Mouse (Mus musculus) forebrain, postnatal 0 days (tissue): ENCODE data around the gene Golga4. TPM values are rescaled to one million over a fixed set of nuclear protein-coding genes. Genes with fewer than 3 reads are reported as not detected.

Experiments used
- ATAC-seq: fragments of 200-750 bp; cut with Nextera tagmentation; 2 replicates; pipeline ENCODE4 v1.8.0; 2017; ENCODE audit warnings: mild to moderate bottlenecking, moderate library complexity
- DNase-seq: peaks from one replicate; pipeline ENCODE4 v3.0.0-alpha.2; 2015
- H3K27ac ChIP-seq: fragments of 300-500 bp; sonication (generic); 2 replicates; pipeline ENCODE4 v1.5.1; 2014; ENCODE audit warnings: low read depth, mild to moderate bottlenecking, antibody characterized with exemption, low read length, moderate library complexity, mixed read lengths
- H3K27me3 ChIP-seq: fragments of 300-500 bp; sonication (generic); 2 replicates; pipeline ENCODE4 v1.6.1; 2014; ENCODE audit warnings: mild to moderate bottlenecking, low read length, mixed read lengths; ENCODE audit not compliant: insufficient read depth
- H3K36me3 ChIP-seq: fragments of 300-500 bp; sonication (generic); 2 replicates; pipeline ENCODE4 v1.6.1; 2014; ENCODE audit warnings: mild to moderate bottlenecking, moderate library complexity; ENCODE audit not compliant: insufficient read depth
- H3K4me1 ChIP-seq: fragments of 300-500 bp; sonication (generic); 2 replicates; pipeline ENCODE4 v1.6.1; 2014; ENCODE audit warnings: antibody characterized with exemption; ENCODE audit not compliant: insufficient read depth
- H3K4me2 ChIP-seq: fragments of 300-500 bp; sonication (generic); 2 replicates; pipeline ENCODE4 v1.6.1; 2014; ENCODE audit warnings: low read depth, mild to moderate bottlenecking, moderate library complexity
- H3K4me3 ChIP-seq: fragments of 300-500 bp; sonication (generic); 2 replicates; pipeline ENCODE4 v1.5.1; 2014; ENCODE audit warnings: low read depth, low read length, mixed read lengths
- H3K9ac ChIP-seq: fragments of 300-500 bp; sonication (generic); 2 replicates; pipeline ENCODE4 v1.6.1; 2014; ENCODE audit warnings: mild to moderate bottlenecking
- H3K9me3 ChIP-seq: fragments of 300-500 bp; sonication (generic); 2 replicates; pipeline ENCODE4 v1.6.1; 2016; ENCODE audit warnings: low read length
- CTCF ChIP-seq: sonication (generic); IDR thresholded peaks from 2 replicates; pipeline ENCODE4 v1.5.1; 2016; ENCODE audit warnings: antibody characterized with exemption, control low read depth, low read depth
- WGBS: fragments of 180-500 bp; shearing (Covaris S2); extraction: QIAGEN DNeasy Blood & Tissue Kit; methylation state at CpG from one replicate; pipeline ENCODE4 v1.1.7; 2014; 5-methylcytosine and 5-hydroxymethylcytosine counted together
- polyA plus RNA-seq: library from polyadenylated mRNA; unstranded; fragments of >200 nt; fragmentation: Nextera tagmentation; extraction: Ambion mirVana; gene quantifications from 2 replicates; pipeline ENCODE4 v1.2.1, GENCODE M21; 2015
- total RNA-seq: library from RNA; depleted of rRNA; stranded (reverse); fragments of >200 nt; gene quantifications from 2 replicates; pipeline ENCODE4 v1.2.3, GENCODE M21; 2014

Gene Golga4
- total and polyA plus RNA-seq, 2 experiments from 2014 or later, result 23.9 to 51.6 TPM

DNA sequence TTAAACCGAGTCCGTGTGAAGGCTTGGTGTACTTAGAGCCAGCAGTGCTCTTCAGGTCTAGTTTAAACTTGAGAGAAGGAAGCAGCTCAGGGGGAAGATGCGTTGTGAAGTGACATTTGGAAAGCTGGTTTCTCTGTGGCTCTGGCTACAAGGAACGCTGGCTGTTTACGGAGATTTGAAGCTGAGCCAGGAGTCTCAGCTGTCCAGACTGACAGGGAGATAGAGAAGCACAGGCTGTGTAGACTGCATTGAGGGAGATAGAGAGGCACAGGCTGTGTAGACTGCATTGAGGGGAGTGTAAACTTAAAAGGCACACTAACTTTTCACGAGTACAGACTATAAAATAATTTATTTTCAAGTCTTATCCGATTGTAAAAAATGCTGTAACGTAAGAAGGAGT is 13.9 kb downstream of the Golga4 start:
- Histone ChIP-seq H3K27ac (no peak overlapping the region), H3K4me2 (no peak overlapping the region), H3K4me1 (no peaks in the 10 kb centered on the region), H3K36me3 (peaks cover 20% of the 10 kb centered on the region), H3K9me3 (no peaks in the 10 kb centered on the region), H3K9ac (no peak overlapping the region), H3K27me3 (no peaks in the 10 kb centered on the region), H3K4me3 (no peak overlapping the region)
- WGBS, result 60% methylated on average over 8 of the region's 8 CpGs
- ATAC-seq, result no peak
- TF ChIP-seq CTCF, result no peak
- DNase-seq, result peak; percentile 13

DNA sequence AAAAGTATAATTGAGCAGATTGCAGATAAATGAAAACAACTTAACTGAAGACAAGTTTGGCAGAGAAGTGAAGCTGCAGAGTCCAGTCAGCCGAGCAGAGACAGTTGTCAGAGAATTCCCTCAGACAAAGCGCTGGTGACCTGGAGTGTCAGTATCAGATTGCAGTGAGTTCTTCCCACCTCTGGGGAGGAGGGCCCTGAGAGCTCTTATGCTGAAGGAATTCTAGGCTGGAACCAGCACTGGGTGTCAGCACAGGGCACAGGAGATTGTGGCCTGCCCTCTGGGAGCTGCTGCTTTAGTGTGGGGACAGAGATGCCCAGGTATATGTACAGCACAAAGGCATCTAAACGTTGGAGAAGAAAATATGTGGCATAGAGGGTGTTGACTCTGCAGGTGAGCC is 14.8 kb downstream of the Golga4 start:
- Histone ChIP-seq H3K4me1 (no peaks in the 10 kb centered on the region), H3K4me3 (no peak overlapping the region), H3K36me3 (peaks cover 23% of the 10 kb centered on the region), H3K4me2 (no peak overlapping the region), H3K9me3 (no peaks in the 10 kb centered on the region), H3K27ac (no peak overlapping the region), H3K9ac (no peak overlapping the region), H3K27me3 (no peaks in the 10 kb centered on the region)
- TF ChIP-seq CTCF, result no peak
- 35% methylated on average over 3 of the region's 3 CpGs for WGBS
- ATAC-seq, result no peak
- DNase-seq, result no peak

DNA sequence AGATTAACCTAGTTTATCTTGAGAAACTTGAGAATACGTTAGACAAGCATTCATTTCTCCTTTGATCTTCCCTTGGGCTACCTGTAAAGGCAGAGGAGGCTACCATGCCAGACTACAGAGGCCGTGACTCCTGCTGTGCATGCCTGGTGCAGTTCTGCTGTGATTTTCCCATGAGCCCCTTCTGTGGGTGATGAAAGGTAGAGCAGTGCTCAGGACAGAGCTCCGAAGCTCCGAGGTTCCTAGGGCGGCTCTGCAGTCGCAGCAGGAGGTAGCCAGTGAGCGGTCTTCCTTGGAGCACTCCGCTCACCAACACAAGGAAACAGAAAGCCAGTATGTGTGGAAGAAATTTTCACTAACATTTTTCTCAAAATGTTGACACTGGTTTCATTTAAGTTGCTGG is 15.6 kb downstream of the Golga4 start:
- no peak overlapping the region for H3K4me2 ChIP-seq
- TF ChIP-seq CTCF, result no peak
- no peak for ATAC-seq
- no peaks in the 10 kb centered on the region for H3K27me3 ChIP-seq
- 80% methylated on average over 8 of the region's 8 CpGs for WGBS
- no peaks in the 10 kb centered on the region for H3K4me1 ChIP-seq
- H3K4me3 ChIP-seq, result no peak overlapping the region
- H3K36me3 ChIP-seq, result peaks cover 26% of the 10 kb centered on the region
- no peaks in the 10 kb centered on the region for H3K9me3 ChIP-seq
- no peak for DNase-seq
- no peak overlapping the region for H3K9ac ChIP-seq
- H3K27ac ChIP-seq, result no peak overlapping the region

DNA sequence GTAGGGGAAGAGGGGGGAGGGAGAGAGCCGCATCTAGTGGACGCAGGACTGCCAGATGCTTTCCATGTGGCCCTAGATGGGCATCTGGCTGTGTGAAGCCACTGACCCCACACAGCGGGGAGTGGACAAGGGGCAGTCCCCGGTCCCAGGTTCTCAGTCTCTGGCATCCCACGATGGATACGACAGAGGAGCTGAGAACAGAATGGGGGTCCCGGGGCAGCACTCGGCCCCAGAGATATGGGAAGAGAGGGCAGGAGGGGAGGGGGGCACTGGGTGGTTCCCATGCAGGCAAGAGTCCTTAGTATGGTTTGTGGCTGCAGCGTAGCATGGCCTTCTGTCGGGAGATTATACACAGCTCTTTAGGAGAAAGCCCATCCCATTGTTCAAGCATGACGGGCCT is 17.7 kb downstream of the Golga4 start:
- H3K9me3 ChIP-seq, result no peaks in the 10 kb centered on the region
- ATAC-seq (no peak), DNase-seq (no peak)
- H3K4me2 ChIP-seq, result no peak overlapping the region
- no peaks in the 10 kb centered on the region for H3K4me1 ChIP-seq
- TF ChIP-seq CTCF, result no peak
- WGBS, result 95% methylated on average over 11 of the region's 11 CpGs
- peaks cover 42% of the 10 kb centered on the region for H3K36me3 ChIP-seq
- no peak overlapping the region for H3K27ac ChIP-seq
- H3K4me3 ChIP-seq, result no peak overlapping the region
- H3K27me3 ChIP-seq, result no peaks in the 10 kb centered on the region
- H3K9ac ChIP-seq, result no peak overlapping the region

DNA sequence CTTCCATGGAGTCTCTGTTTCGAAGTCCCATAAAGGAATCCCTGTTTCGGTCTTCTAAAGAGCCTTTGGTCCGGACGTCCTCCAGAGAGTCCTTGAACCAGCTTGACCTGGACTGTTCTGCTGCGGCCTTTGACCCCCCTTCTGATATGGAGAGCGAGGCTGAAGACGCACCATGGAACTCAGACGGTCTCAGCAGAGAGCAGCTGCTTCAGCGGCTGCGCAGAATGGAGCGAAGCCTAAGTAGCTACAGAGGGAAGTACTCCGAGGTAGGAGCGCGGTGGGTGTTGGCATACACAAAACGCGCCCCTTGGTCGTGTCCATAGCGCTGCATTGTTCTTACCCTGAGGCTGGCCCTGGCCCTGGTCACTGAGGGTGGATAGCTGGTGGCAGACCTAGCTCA is 21.0 kb downstream of the Golga4 start:
- Histone ChIP-seq H3K9me3 (no peaks in the 10 kb centered on the region), H3K9ac (no peak overlapping the region), H3K27me3 (no peaks in the 10 kb centered on the region), H3K4me3 (no peak overlapping the region), H3K4me2 (no peak overlapping the region), H3K4me1 (no peaks in the 10 kb centered on the region), H3K27ac (no peak overlapping the region), H3K36me3 (peaks cover 66% of the 10 kb centered on the region)
- 93% methylated on average over 18 of the region's 18 CpGs for WGBS
- ATAC-seq, result no peak
- DNase-seq, result no peak
- TF ChIP-seq CTCF, result no peak

DNA sequence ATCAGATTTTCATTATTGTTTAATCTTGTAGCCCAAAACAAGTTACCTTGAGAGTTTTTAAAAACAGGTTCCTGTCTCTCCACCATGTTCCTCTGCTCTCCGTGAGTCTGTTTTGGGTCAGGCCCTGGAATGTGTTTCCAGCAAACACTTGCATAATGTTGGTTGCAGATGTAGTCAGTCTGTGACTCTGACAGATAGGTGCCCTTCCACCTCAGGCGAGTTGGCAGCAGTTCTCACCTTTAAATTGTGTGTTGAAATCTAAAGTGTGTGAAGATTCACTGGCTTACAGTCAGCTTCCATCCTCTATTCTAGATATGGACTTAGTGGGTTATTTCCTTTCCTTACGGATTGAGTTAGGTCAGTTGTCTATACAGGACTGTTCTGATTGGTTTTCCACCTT is 23.7 kb downstream of the Golga4 start:
- WGBS, result 86% methylated on average over 3 of the region's 3 CpGs
- TF ChIP-seq CTCF, result no peak
- H3K36me3 ChIP-seq, result peaks cover 62% of the 10 kb centered on the region

DNA sequence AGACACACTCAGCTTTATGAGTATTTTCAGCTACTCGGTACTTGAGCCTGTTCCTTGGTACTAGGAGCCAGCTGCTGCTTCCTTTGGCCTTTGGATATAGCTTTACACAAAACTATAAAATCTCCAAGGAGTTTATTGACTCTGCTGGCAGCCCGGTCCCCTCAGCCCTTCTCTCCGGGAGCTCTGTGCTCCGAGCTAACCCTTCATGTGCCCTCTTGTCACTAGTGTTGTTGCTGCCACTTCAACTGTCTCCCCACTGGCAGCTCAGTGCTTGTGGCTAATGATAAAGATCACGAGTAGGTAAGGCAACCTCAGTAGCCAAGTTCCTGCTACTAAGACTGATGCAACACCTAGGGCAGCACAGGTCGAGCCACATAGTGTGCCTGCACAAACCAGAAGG is 24.6 kb downstream of the Golga4 start:
- no peak for TF ChIP-seq CTCF
- Histone ChIP-seq H3K36me3 (peaks cover 59% of the 10 kb centered on the region), H3K9ac (no peak overlapping the region), H3K27ac (no peak overlapping the region), H3K4me1 (no peaks in the 10 kb centered on the region), H3K4me2 (no peak overlapping the region), H3K9me3 (no peaks in the 10 kb centered on the region), H3K4me3 (no peak overlapping the region), H3K27me3 (no peaks in the 10 kb centered on the region)
- no peak for DNase-seq
- 89% methylated on average over 6 of the region's 6 CpGs for WGBS
- ATAC-seq, result no peak

More for the DNA sequence above, 23.7 kb downstream of the Golga4 start:
- H3K4me1 ChIP-seq, result no peaks in the 10 kb centered on the region
- H3K9ac ChIP-seq, result no peak overlapping the region
- ATAC-seq (no peak), DNase-seq (no peak)
- H3K4me3 ChIP-seq, result no peak overlapping the region
- no peaks in the 10 kb centered on the region for H3K9me3 ChIP-seq
- H3K27me3 ChIP-seq, result no peaks in the 10 kb centered on the region
- no peak overlapping the region for H3K27ac ChIP-seq
- no peak overlapping the region for H3K4me2 ChIP-seq
